Mouse (Mus musculus) heart, embryonic 11.5 days (tissue): ENCODE data around the gene Ankrd33b. TPM values are rescaled to one million over a fixed set of nuclear protein-coding genes. Genes with fewer than 3 reads are reported as not detected.
A peak's percentile ranks its signal among the peaks of the same experiment; 100 is the strongest.

Experiments used
- ATAC-seq: fragments of 200-750 bp; cut with Nextera tagmentation; replicated peaks from 2 replicates; pipeline ENCODE4 v1.8.0; 2017; ENCODE audit warnings: moderate library complexity; ENCODE audit not compliant: insufficient number of reproducible peaks, low FRiP score, low TSS enrichment
- H3K27ac ChIP-seq: fragments of 300-500 bp; sonication (generic); 2 replicates; pipeline ENCODE4 v1.5.1; 2014; ENCODE audit warnings: mild to moderate bottlenecking, low read depth, low read length
- H3K27me3 ChIP-seq: fragments of 300-500 bp; sonication (generic); 2 replicates; pipeline ENCODE4 v1.6.1; 2014; ENCODE audit warnings: mild to moderate bottlenecking, low read length, mixed read lengths; ENCODE audit not compliant: control insufficient read depth, insufficient read depth
- H3K36me3 ChIP-seq: fragments of 300-500 bp; sonication (generic); 2 replicates; pipeline ENCODE4 v1.6.1; 2014; ENCODE audit warnings: mild to moderate bottlenecking, low read length, moderate library complexity, mixed read lengths; ENCODE audit not compliant: control insufficient read depth, insufficient read depth
- H3K4me1 ChIP-seq: fragments of 300-500 bp; sonication (generic); 2 replicates; pipeline ENCODE4 v1.6.1; 2014; ENCODE audit warnings: low read length; ENCODE audit not compliant: control insufficient read depth, insufficient read depth
- H3K4me2 ChIP-seq: fragments of 300-500 bp; sonication (generic); 2 replicates; pipeline ENCODE4 v1.6.1; 2014; ENCODE audit warnings: mild to moderate bottlenecking, moderate library complexity
- H3K4me3 ChIP-seq: fragments of 300-500 bp; sonication (generic); 2 replicates; pipeline ENCODE4 v1.5.1; 2014; ENCODE audit warnings: low read depth, low read length
- H3K9ac ChIP-seq: fragments of 300-500 bp; sonication (generic); 2 replicates; pipeline ENCODE4 v1.6.1; 2014; ENCODE audit warnings: mild to moderate bottlenecking, low read depth, low read length, moderate library complexity
- H3K9me3 ChIP-seq: fragments of 300-500 bp; sonication (generic); replicated peaks from 2 replicates; pipeline ENCODE4 v1.6.1; 2016; ENCODE audit warnings: low read length; ENCODE audit not compliant: control insufficient read depth
- whole genome bisulfite sequencing: fragments of 180-500 bp; shearing (Covaris S2); extraction: QIAGEN DNeasy Blood & Tissue Kit; methylation state at CpG from one replicate; pipeline ENCODE4 v1.1.7; 2014; ENCODE audit not compliant: insufficient replicate concordance; 5-methylcytosine and 5-hydroxymethylcytosine counted together
- polyA plus RNA-seq: library from polyadenylated mRNA; unstranded; fragments of >200 nt; fragmentation: Nextera tagmentation; extraction: Ambion mirVana; gene quantifications from 2 replicates; pipeline ENCODE4 v1.2.1, GENCODE M21; 2014

Ankrd33b gene
- polyA plus RNA-seq, 1 experiment from 2014 or later, result 2.2 TPM

- no peak overlapping the region for H3K9ac ChIP-seq
- H3K27ac ChIP-seq, result peak overlapping the region; percentile 15; the same call in 1 of the 2 replicates
- no peak for ATAC-seq
- no peaks in the 10 kb centered on the region for H3K9me3 ChIP-seq
- no peaks in the 10 kb centered on the region for H3K27me3 ChIP-seq
- H3K4me2 ChIP-seq, result no peak overlapping the region
- WGBS, result 63% methylated on average over 6 of the region's 6 CpGs
- no peak overlapping the region for H3K4me3 ChIP-seq
- peaks cover 10% of the 10 kb centered on the region for H3K4me1 ChIP-seq
- no peaks in the 10 kb centered on the region for H3K36me3 ChIP-seq
Measured at GRCm38 (mm10) chr15:31255762-31256161, 111.8 kb downstream of the Ankrd33b start.

GRCm38 (mm10) chr15:31254939-31255535, 112.5 kb downstream of the Ankrd33b start:
- no peaks in the 10 kb centered on the region for H3K36me3 ChIP-seq
- H3K4me2 ChIP-seq, result no peak overlapping the region
- no peak overlapping the region for H3K27ac ChIP-seq
- no peak overlapping the region for H3K4me3 ChIP-seq
- no peaks in the 10 kb centered on the region for H3K27me3 ChIP-seq
- peaks cover 10% of the 10 kb centered on the region for H3K4me1 ChIP-seq
- ATAC-seq, result no peak
- 82% methylated on average over 9 of the region's 9 CpGs for WGBS
- H3K9me3 ChIP-seq, result no peaks in the 10 kb centered on the region
- no peak overlapping the region for H3K9ac ChIP-seq

- peaks cover 10% of the 10 kb centered on the region for H3K4me1 ChIP-seq
- H3K4me2 ChIP-seq, result no peak overlapping the region
- no peaks in the 10 kb centered on the region for H3K9me3 ChIP-seq
- WGBS, result 84% methylated on average over 4 of the region's 4 CpGs
- no peak for ATAC-seq
- H3K4me3 ChIP-seq, result no peak overlapping the region
- no peaks in the 10 kb centered on the region for H3K27me3 ChIP-seq
- no peak overlapping the region for H3K9ac ChIP-seq
- H3K36me3 ChIP-seq, result no peaks in the 10 kb centered on the region
- H3K27ac ChIP-seq, result no peak overlapping the region
Measured at GRCm38 (mm10) chr15:31253963-31254362, 113.6 kb downstream of the Ankrd33b start.

- H3K9ac ChIP-seq, result no peak overlapping the region
- no peaks in the 10 kb centered on the region for H3K36me3 ChIP-seq
- peaks cover 10% of the 10 kb centered on the region for H3K4me1 ChIP-seq
- no peak overlapping the region for H3K4me2 ChIP-seq
- no peaks in the 10 kb centered on the region for H3K9me3 ChIP-seq
- no peak for ATAC-seq
- no peak overlapping the region for H3K4me3 ChIP-seq
- H3K27ac ChIP-seq, result no peak overlapping the region
- WGBS, result 70% methylated on average over 8 of the region's 8 CpGs
- no peaks in the 10 kb centered on the region for H3K27me3 ChIP-seq
Measured at GRCm38 (mm10) chr15:31253380-31253779, 114.1 kb downstream of the Ankrd33b start.

- 44% methylated on average over 16 of the region's 16 CpGs for WGBS
Measured at GRCm38 (mm10) chr15:31252590-31253311, 114.8 kb downstream of the Ankrd33b start.

GRCm38 (mm10) chr15:31251189-31251588, 116.3 kb downstream of the Ankrd33b start:
- no peak for ATAC-seq
- Histone ChIP-seq H3K27ac (no peak overlapping the region), H3K9me3 (no peaks in the 10 kb centered on the region), H3K4me1 (peaks cover 20% of the 10 kb centered on the region), H3K9ac (no peak overlapping the region), H3K27me3 (no peaks in the 10 kb centered on the region), H3K4me3 (no peak overlapping the region), H3K36me3 (no peaks in the 10 kb centered on the region), H3K4me2 (no peak overlapping the region)
- 87% methylated on average over 6 of the region's 6 CpGs for WGBS

More at GRCm38 (mm10) chr15:31252590-31253311, 114.8 kb downstream of the Ankrd33b start:
- Histone ChIP-seq H3K9me3 (no peaks in the 10 kb centered on the region), H3K27ac (no peak overlapping the region), H3K27me3 (no peaks in the 10 kb centered on the region), H3K4me2 (no peak overlapping the region), H3K4me1 (peaks cover 10% of the 10 kb centered on the region), H3K36me3 (no peaks in the 10 kb centered on the region), H3K4me3 (no peak overlapping the region), H3K9ac (no peak overlapping the region)
- no peak for ATAC-seq

- Histone ChIP-seq H3K4me2 (no peak overlapping the region), H3K4me3 (no peak overlapping the region), H3K9ac (no peak overlapping the region), H3K27ac (no peak overlapping the region), H3K4me1 (peaks cover 20% of the 10 kb centered on the region), H3K9me3 (no peaks in the 10 kb centered on the region), H3K36me3 (no peaks in the 10 kb centered on the region), H3K27me3 (no peaks in the 10 kb centered on the region)
- ATAC-seq, result no peak
- WGBS, result 85% methylated on average over 3 of the region's 3 CpGs
Measured at GRCm38 (mm10) chr15:31250676-31251075, 116.8 kb downstream of the Ankrd33b start.

- 73% methylated on average over 2 of the region's 2 CpGs for WGBS
- Histone ChIP-seq H3K4me1 (peaks cover 20% of the 10 kb centered on the region), H3K9ac (no peak overlapping the region), H3K4me3 (no peak overlapping the region), H3K27ac (no peak overlapping the region), H3K27me3 (no peaks in the 10 kb centered on the region), H3K9me3 (no peaks in the 10 kb centered on the region), H3K4me2 (no peak overlapping the region), H3K36me3 (no peaks in the 10 kb centered on the region)
- no peak for ATAC-seq
Measured at GRCm38 (mm10) chr15:31250027-31250426, 117.5 kb downstream of the Ankrd33b start.

- Histone ChIP-seq H3K9ac (no peak overlapping the region), H3K9me3 (no peaks in the 10 kb centered on the region), H3K4me3 (no peak overlapping the region), H3K27me3 (no peaks in the 10 kb centered on the region), H3K4me1 (peaks cover 20% of the 10 kb centered on the region), H3K36me3 (no peaks in the 10 kb centered on the region), H3K27ac (no peak overlapping the region), H3K4me2 (no peak overlapping the region)
- WGBS, result 64% methylated on average over 7 of the region's 7 CpGs
- ATAC-seq, result no peak
Measured at GRCm38 (mm10) chr15:31248882-31249281, 118.6 kb downstream of the Ankrd33b start.
